Mouse (Mus musculus) limb, embryonic 11.5 days (tissue): ENCODE measurements around the gene Tra2b. TPM values are rescaled to one million over a fixed set of nuclear protein-coding genes. Genes with fewer than 3 reads are reported as not detected.

Source experiments
- polyA plus RNA-seq: library from polyadenylated mRNA; unstranded; fragments of >200 nt; fragmentation: Nextera tagmentation; extraction: Ambion mirVana; gene quantifications from 2 replicates; pipeline ENCODE4 v1.2.1, GENCODE M21; 2014

Gene Tra2b
- polyA plus RNA-seq, 1 experiment from 2014 or later: 481 TPM

Other genes with a start within 250 kb of the Tra2b start
- gene Igf2bp2, start 102.7 kb downstream of the Tra2b start, polyA plus RNA-seq: 190 and 206 TPM in 2 replicates
- gene Etv5, start 173.7 kb upstream of the Tra2b start, polyA plus RNA-seq: 52.7 and 61.1 TPM in 2 replicates